Mouse (Mus musculus): Measurements from ENCODE around the gene Mipep.

DNA sequence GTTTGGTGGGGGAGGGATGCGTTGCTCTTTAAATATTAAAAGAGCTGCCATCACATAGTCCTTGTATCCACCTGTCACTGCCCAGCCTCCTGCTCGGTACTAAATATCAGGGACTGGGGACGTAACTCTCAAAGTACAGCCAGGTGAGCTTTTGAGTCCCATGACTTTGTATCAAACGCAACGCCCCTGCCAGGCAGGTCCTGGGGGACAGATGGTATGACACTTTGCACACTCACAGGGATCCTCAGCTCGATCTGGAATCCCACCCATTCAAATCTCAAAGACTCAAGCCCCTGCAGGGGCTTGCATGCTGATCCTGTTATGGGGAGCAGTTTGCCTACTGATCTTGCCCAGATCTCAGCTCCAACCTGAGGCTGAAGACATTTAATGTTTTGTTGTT is 13.8 kb upstream of the Mipep start:
- TF ChIP-seq CTCF (IDR thresholded peaks at IDR 0.05; ENCODE audit: extremely low read depth, insufficient read depth, insufficient read length, insufficient replicate concordance) = no peak
- no peak for TF ChIP-seq POLR2A (IDR thresholded peaks at IDR 0.05; ENCODE audit: low read depth, low read length)
